Mouse (Mus musculus) embryonic facial prominence, embryonic 14.5 days (tissue): ENCODE data around the gene Zfyve28. TPM values are rescaled to one million over a fixed set of nuclear protein-coding genes. Genes with fewer than 3 reads are reported as not detected.

ENCODE experiments used
- ATAC-seq: fragments of 200-750 bp; cut with Nextera tagmentation; 2 replicates; pipeline ENCODE4 v1.8.0; 2017; ENCODE audit warnings: low read depth, moderate number of reproducible peaks, moderate TSS enrichment
- DNase-seq: peaks from one replicate; pipeline ENCODE4 v3.0.0-alpha.2; 2015; ENCODE audit warnings: low spot score
- H3K27ac ChIP-seq: fragments of 300-500 bp; sonication (generic); replicated peaks from 2 replicates; pipeline ENCODE4 v1.5.1; 2014; ENCODE audit warnings: low read depth, mild to moderate bottlenecking, low read length, moderate library complexity
- H3K27me3 ChIP-seq: fragments of 300-500 bp; sonication (generic); replicated peaks from 2 replicates; pipeline ENCODE4 v1.6.1; 2014; ENCODE audit warnings: low read length; ENCODE audit not compliant: control insufficient read depth, insufficient read depth
- H3K36me3 ChIP-seq: fragments of 300-500 bp; sonication (generic); 2 replicates; pipeline ENCODE4 v1.6.1; 2014; ENCODE audit warnings: low read length, mixed read lengths; ENCODE audit not compliant: control insufficient read depth, insufficient read depth
- H3K4me1 ChIP-seq: fragments of 300-500 bp; sonication (generic); 2 replicates; pipeline ENCODE4 v1.6.1; 2014; ENCODE audit warnings: antibody characterized with exemption, low read length; ENCODE audit not compliant: control insufficient read depth, insufficient read depth
- H3K4me2 ChIP-seq: fragments of 300-500 bp; sonication (generic); 2 replicates; pipeline ENCODE4 v1.6.1; 2014; ENCODE audit warnings: low read depth, mild to moderate bottlenecking, low read length, moderate library complexity, mixed read lengths
- H3K4me3 ChIP-seq: fragments of 300-500 bp; sonication (generic); 2 replicates; pipeline ENCODE4 v1.5.1; 2014; ENCODE audit warnings: low read depth, mild to moderate bottlenecking, low read length
- H3K9ac ChIP-seq: fragments of 300-500 bp; sonication (generic); 2 replicates; pipeline ENCODE4 v1.6.1; 2014; ENCODE audit warnings: low read depth, mild to moderate bottlenecking, low read length, moderate library complexity, mixed read lengths
- H3K9me3 ChIP-seq: fragments of 300-500 bp; sonication (generic); 2 replicates; pipeline ENCODE4 v1.6.1; 2016; ENCODE audit warnings: low read length; ENCODE audit not compliant: control insufficient read depth
- WGBS: fragments of 180-500 bp; shearing (Covaris S2); extraction: QIAGEN DNeasy Blood & Tissue Kit; methylation state at CpG from one replicate; pipeline ENCODE4 v1.1.7; 2014; 5-methylcytosine and 5-hydroxymethylcytosine counted together
- polyA plus RNA-seq: library from polyadenylated mRNA; unstranded; fragments of >200 nt; fragmentation: Nextera tagmentation; extraction: Ambion mirVana; gene quantifications from 2 replicates; pipeline ENCODE4 v1.2.1, GENCODE M21; 2014

Zfyve28 gene
- polyA plus RNA-seq, 1 experiment from 2014 or later = 1.7 TPM

DNA sequence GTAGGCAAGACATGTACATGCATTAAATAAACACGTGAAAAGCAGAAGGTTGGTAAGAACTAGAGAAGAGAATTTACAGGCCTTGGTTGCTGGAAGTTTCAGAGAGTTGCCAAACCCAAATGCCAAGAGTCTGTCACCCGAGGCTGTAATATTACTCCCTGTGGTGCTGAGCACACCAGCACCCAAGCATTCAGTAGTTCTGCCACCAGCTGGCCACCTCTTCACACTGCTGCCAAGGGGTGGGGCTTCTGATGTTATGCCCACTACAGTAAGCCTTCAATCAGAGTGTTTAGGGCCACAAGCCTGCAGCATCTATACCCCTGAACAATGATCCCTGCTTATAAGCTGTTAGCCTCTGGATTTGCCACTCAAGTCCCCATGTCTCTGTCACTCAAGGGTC is 86.9 kb downstream of the Zfyve28 start:
- WGBS = 71% methylated on average over 2 of the region's 2 CpGs
- peak; percentile 53 for DNase-seq
- H3K4me3 ChIP-seq = no peak overlapping the region
- H3K27ac ChIP-seq = no peak overlapping the region
- H3K36me3 ChIP-seq = no peaks in the 10 kb centered on the region
- H3K9me3 ChIP-seq = no peaks in the 10 kb centered on the region
- no peak overlapping the region for H3K4me2 ChIP-seq
- H3K27me3 ChIP-seq = no peaks in the 10 kb centered on the region
- ATAC-seq = no peak
- no peak overlapping the region for H3K9ac ChIP-seq
- H3K4me1 ChIP-seq = no peaks in the 10 kb centered on the region

DNA sequence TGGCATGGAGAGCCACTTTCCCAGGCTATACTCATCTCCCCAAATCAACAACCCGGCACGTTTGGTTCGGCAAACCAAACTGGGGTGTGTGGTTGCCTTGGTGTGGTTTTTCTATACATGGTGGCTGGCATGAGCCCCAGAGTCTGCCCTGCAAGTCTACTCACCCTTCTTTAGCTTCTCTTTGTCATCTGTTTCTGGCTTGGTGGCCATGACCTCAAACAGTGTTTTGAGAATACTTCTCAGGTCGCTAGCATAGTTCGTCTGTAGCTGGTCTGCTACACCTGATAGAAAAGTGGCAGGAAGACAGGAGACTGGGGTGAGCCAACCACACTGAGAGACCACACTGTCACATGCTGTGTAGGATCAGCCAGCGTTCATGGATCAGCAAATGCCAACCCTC is 89.6 kb downstream of the Zfyve28 start:
- DNase-seq = no peak
- 80% methylated on average over 6 of the region's 6 CpGs for WGBS

DNA sequence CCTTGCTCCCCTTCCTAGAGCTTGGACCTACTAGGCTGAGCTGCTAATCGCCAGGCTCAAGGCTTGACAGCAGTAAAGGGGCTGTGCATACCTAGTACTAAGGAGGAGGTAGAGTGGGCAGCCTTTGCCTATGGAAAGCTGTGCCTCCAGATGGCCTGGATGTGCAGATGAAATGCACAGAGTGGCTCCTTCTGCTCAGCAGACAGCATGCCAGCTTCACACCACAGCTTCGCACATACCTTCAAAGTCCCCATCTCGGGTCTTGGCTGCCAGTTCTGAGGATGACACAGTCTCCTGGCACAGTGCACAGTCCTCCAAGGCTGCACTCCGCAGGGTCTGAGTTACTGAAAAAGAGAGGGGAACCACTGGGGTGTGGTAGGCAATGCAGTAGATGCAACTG is 91.0 kb downstream of the Zfyve28 start:
- Histone ChIP-seq H3K4me3 (no peak overlapping the region), H3K9ac (no peak overlapping the region)
- ATAC-seq = no peak

More for the DNA sequence above, 89.6 kb downstream of the Zfyve28 start:
- no peaks in the 10 kb centered on the region for H3K4me1 ChIP-seq
- H3K4me3 ChIP-seq = no peak overlapping the region
- no peak for ATAC-seq
- H3K27me3 ChIP-seq = no peaks in the 10 kb centered on the region
- no peak overlapping the region for H3K4me2 ChIP-seq
- H3K9ac ChIP-seq = no peak overlapping the region
- no peak overlapping the region for H3K27ac ChIP-seq
- no peaks in the 10 kb centered on the region for H3K36me3 ChIP-seq
- H3K9me3 ChIP-seq = no peaks in the 10 kb centered on the region

DNA sequence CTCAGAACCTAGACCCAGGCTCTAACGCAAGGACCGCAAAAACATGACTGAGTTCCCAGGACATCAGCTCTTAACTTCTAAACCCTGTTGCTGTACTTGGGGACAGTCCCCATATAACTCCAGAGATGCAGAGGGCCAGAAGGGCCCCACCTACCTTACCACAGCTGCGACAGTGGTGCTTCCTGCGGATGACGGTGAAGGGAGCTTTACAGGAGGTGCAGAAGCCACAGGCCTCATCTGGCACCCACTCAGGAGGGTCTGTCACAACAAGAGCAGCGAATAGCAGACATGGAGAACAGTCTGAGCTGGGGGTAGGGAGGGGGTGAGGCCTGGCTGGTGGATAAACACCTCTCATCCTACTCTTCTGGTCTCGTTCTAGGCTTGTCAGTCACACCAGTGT is 91.8 kb downstream of the Zfyve28 start:
- no peaks in the 10 kb centered on the region for H3K36me3 ChIP-seq
- H3K4me2 ChIP-seq = no peak overlapping the region
- DNase-seq = no peak
- 75% methylated on average over 7 of the region's 7 CpGs for WGBS
- H3K4me1 ChIP-seq = no peaks in the 10 kb centered on the region
- H3K27ac ChIP-seq = no peak overlapping the region
- no peak overlapping the region for H3K4me3 ChIP-seq
- no peaks in the 10 kb centered on the region for H3K9me3 ChIP-seq
- ATAC-seq = no peak
- H3K9ac ChIP-seq = no peak overlapping the region
- H3K27me3 ChIP-seq = no peaks in the 10 kb centered on the region

More for the DNA sequence above, 91.0 kb downstream of the Zfyve28 start:
- H3K9me3 ChIP-seq = no peaks in the 10 kb centered on the region
- no peak for DNase-seq
- 83% methylated on average over 4 of the region's 4 CpGs for WGBS
- no peak overlapping the region for H3K4me2 ChIP-seq
- H3K27me3 ChIP-seq = no peaks in the 10 kb centered on the region
- no peak overlapping the region for H3K27ac ChIP-seq
- no peaks in the 10 kb centered on the region for H3K36me3 ChIP-seq
- no peaks in the 10 kb centered on the region for H3K4me1 ChIP-seq

DNA sequence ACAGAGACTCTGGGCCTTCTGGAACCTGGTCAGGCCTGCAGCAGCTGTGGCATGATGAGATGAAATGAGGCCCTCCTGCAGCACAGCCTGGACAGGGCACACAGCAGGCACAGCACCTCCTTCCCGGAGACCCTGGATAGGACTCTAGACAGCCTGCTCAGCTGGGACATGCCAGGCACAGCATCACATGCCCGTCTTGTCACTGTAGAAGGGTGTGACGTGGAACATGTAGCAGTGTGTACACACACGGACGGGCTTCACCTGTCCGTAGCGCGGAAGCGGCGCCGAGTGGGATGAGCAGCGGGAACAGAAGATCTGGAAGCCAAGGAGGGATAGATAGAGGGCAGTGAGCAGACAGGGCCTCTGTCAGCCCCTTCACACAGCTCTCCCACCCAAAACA is 92.5 kb downstream of the Zfyve28 start:
- ATAC-seq (no peak), DNase-seq (no peak)
- no peaks in the 10 kb centered on the region for H3K36me3 ChIP-seq
- H3K9me3 ChIP-seq = no peaks in the 10 kb centered on the region
- no peak overlapping the region for H3K9ac ChIP-seq
- no peaks in the 10 kb centered on the region for H3K27me3 ChIP-seq
- H3K4me3 ChIP-seq = no peak overlapping the region
- no peaks in the 10 kb centered on the region for H3K4me1 ChIP-seq
- H3K4me2 ChIP-seq = no peak overlapping the region
- 92% methylated on average over 12 of the region's 12 CpGs for WGBS
- no peak overlapping the region for H3K27ac ChIP-seq

DNA sequence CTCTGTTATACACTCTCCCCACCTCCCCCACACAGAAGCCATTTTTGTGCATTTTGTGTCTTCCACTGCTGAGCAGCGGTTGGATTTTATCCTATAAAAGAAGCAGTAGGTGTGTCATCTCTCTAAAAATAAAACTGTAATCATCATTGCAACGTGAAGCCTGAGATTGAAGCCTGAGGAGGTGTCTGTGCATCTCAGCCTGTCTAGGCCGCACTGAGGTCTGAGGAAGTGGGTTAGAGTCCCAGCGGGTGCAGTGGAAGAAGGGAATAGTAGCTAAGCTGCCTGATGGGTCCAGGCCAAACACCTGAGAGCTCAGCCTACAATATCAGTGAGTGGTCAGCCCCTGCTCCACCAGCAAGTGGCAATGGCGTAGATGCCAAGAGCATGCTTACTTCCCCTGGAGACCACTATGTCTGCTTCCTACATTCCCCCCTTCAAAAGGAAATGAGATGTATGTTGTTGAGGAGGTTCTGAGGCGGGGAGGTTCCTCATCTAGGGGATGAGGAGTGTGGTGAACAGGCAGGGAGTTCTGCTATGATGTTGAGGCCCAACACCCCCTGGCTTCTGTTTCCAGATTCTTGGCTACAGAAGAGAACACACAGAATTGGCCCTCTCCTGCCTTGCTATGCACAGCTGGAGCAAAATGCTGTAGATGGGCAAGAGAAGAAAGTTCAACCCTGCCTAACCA is 93.1 kb downstream of the Zfyve28 start:
- H3K36me3 ChIP-seq = no peaks in the 10 kb centered on the region
- no peaks in the 10 kb centered on the region for H3K9me3 ChIP-seq
- 73% methylated on average over 6 of the region's 6 CpGs for WGBS
- no peaks in the 10 kb centered on the region for H3K27me3 ChIP-seq
- H3K4me1 ChIP-seq = no peaks in the 10 kb centered on the region
- H3K4me3 ChIP-seq = no peak overlapping the region
- no peak overlapping the region for H3K4me2 ChIP-seq
- no peak overlapping the region for H3K27ac ChIP-seq
- H3K9ac ChIP-seq = no peak overlapping the region
- ATAC-seq (no peak), DNase-seq (no peak)

DNA sequence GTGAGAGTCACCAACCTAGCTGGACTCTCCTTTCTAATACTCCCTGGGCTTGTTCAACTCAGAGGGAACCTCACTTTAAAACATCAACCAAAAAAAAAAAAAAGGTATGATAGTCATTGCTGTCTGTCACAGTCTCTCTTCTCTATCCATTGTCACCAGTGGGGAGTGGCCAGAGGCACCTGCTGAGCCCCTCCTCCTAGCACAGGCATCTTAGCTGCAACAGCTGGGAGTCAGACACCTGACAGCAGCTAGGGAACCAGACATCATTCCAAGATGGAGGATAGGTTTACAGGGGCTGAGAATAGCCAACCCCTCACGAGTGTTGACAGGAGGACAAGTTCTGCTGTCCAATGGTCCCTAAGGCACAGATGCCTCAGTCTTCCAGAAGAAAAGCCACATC is 93.8 kb downstream of the Zfyve28 start:
- H3K9ac ChIP-seq = no peak overlapping the region
- 18% methylated on average over 1 of the region's 1 CpGs for WGBS
- no peak overlapping the region for H3K4me2 ChIP-seq
- no peaks in the 10 kb centered on the region for H3K36me3 ChIP-seq
- ATAC-seq (no peak), DNase-seq (no peak)
- H3K4me3 ChIP-seq = no peak overlapping the region
- no peaks in the 10 kb centered on the region for H3K27me3 ChIP-seq
- H3K4me1 ChIP-seq = no peaks in the 10 kb centered on the region
- H3K9me3 ChIP-seq = no peaks in the 10 kb centered on the region
- no peak overlapping the region for H3K27ac ChIP-seq

DNA sequence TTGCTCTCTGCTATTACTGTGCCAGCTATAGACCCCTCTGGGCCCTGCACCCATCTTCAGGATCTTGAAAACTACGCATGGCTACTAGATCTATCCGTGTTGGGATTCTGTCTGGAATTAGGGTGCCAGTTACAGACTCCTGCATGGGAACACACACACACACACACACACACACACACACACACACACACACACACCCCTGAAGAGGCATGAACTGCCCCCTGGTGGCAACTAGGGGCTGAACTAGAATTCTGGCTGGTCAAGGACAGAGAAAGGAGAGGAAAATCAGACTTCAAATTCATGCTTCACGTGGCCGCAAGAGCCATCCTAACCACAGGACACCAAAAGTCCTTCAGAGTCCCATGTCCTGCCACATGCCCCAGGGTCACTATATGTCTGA is 96.4 kb downstream of the Zfyve28 start:
- no peaks in the 10 kb centered on the region for H3K9me3 ChIP-seq
- no peak overlapping the region for H3K9ac ChIP-seq
- ATAC-seq (no peak), DNase-seq (no peak)
- peaks cover 5% of the 10 kb centered on the region for H3K4me1 ChIP-seq
- H3K36me3 ChIP-seq = no peaks in the 10 kb centered on the region
- no peaks in the 10 kb centered on the region for H3K27me3 ChIP-seq
- H3K27ac ChIP-seq = no peak overlapping the region
- 84% methylated on average over 4 of the region's 4 CpGs for WGBS
- no peak overlapping the region for H3K4me2 ChIP-seq
- H3K4me3 ChIP-seq = no peak overlapping the region

DNA sequence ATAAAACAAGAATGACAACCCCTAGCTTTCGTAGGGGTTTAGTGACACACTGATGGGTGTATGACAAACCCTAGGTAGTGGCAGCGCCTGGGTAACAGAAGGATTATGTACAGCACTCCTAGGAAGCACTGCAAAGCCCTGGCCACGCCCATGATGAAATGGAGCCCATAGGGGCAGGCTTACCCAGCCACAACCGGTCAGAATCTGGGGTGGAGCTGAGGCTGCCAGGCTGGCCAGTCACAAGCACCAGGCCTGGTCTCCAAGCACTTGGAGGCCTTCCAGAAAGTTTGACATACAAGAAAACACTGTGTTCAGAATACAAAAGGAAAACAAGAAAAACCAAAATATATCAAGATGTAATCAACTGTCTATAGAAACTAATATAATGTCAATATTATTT is 97.2 kb downstream of the Zfyve28 start:
- Histone ChIP-seq H3K9me3 (no peaks in the 10 kb centered on the region), H3K4me2 (no peak overlapping the region), H3K36me3 (no peaks in the 10 kb centered on the region), H3K27me3 (no peaks in the 10 kb centered on the region), H3K27ac (no peak overlapping the region), H3K4me3 (no peak overlapping the region), H3K4me1 (peaks cover 9% of the 10 kb centered on the region), H3K9ac (no peak overlapping the region)
- WGBS = 42% methylated on average over 4 of the region's 4 CpGs
- no peak for ATAC-seq
- DNase-seq = peak; percentile 58
